Mouse (Mus musculus) forebrain, embryonic 13.5 days (tissue): Measurements from ENCODE around the gene Pfn3. TPM values are rescaled to one million over a fixed set of nuclear protein-coding genes. Genes with fewer than 3 reads are reported as not detected.

ENCODE experiments used
- ATAC-seq: fragments of 200-750 bp; cut with Nextera tagmentation; 2 replicates; pipeline ENCODE4 v1.8.0; 2017
- H3K27ac ChIP-seq: fragments of 300-500 bp; sonication (generic); 2 replicates; pipeline ENCODE4 v1.5.1; 2015; ENCODE audit warnings: inconsistent platforms, mild to moderate bottlenecking, moderate library complexity
- H3K27me3 ChIP-seq: fragments of 300-500 bp; sonication (generic); 2 replicates; pipeline ENCODE4 v1.6.1; 2015; ENCODE audit warnings: mild to moderate bottlenecking, inconsistent platforms
- H3K36me3 ChIP-seq: fragments of 300-500 bp; sonication (generic); 2 replicates; pipeline ENCODE4 v1.6.1; 2015; ENCODE audit warnings: mild to moderate bottlenecking, inconsistent platforms; ENCODE audit not compliant: poor library complexity, severe bottlenecking
- H3K4me1 ChIP-seq: fragments of 300-500 bp; sonication (generic); 2 replicates; pipeline ENCODE4 v1.6.1; 2015; ENCODE audit warnings: inconsistent platforms
- H3K4me2 ChIP-seq: fragments of 300-500 bp; sonication (generic); 2 replicates; pipeline ENCODE4 v1.6.1; 2015; ENCODE audit warnings: inconsistent platforms, mild to moderate bottlenecking, moderate library complexity
- H3K4me3 ChIP-seq: fragments of 300-500 bp; sonication (generic); 2 replicates; pipeline ENCODE4 v1.5.1; 2015; ENCODE audit warnings: mild to moderate bottlenecking, inconsistent platforms
- H3K9ac ChIP-seq: fragments of 300-500 bp; sonication (generic); 2 replicates; pipeline ENCODE4 v1.6.1; 2015; ENCODE audit warnings: mild to moderate bottlenecking, inconsistent platforms
- H3K9me3 ChIP-seq: fragments of 300-500 bp; sonication (generic); replicated peaks from 2 replicates; pipeline ENCODE4 v1.6.1; 2016; ENCODE audit warnings: inconsistent platforms
- WGBS: fragments of 180-500 bp; shearing (Covaris S2); methylation state at CpG from one replicate; pipeline ENCODE4 v1.1.7; 2015; 5-methylcytosine and 5-hydroxymethylcytosine counted together
- polyA plus RNA-seq: library from polyadenylated mRNA; unstranded; fragments of >200 nt; fragmentation: Nextera tagmentation; extraction: Ambion mirVana; gene quantifications from 2 replicates; pipeline ENCODE4 v1.2.1, GENCODE M21; 2015

The Pfn3 gene
- polyA plus RNA-seq, 1 experiment from 2014 or later: not detected

DNA sequence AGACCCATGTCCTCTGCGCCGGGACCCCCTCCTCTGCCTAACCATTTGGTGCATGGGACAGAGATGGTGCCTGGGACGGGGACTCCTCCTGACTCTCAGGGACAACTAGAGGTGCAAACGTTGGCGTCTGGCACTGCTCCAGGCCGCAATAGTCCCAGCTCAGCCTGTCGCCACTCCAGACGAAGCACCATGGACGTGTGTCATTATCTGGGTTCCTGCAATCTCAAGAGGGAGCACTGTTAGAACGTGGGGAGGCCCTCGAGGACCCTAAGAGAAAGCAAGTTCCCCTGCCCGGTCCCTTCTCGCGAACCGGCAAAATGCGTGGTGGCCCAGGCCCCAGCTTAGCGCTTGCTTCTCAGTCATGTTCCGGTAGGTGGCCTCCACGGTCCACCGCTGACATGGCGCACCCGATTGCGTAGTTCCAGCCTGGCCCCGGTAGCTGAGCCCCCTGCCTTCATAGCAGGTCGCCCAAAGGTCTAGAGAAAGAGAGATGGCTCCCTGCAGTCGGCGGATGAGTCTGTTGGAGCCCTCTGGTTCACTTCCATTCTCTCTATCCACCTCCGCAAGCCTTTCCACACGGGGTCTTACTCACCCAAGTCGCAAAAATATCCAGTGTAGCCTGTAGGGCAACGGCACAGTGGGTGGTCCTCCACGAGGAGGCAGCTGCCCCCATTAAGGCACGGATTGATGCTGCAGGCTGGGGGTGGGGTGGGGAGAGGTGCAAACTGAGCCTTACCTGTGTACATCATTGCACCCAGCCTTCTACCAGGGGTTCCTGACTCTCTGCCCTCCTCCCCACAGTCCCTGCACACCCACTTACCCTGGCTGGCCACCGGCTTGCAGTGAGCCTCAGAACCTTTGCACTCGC, 6.1 kb upstream of the Pfn3 start:
- H3K27me3 ChIP-seq: peaks cover 52% of the 10 kb centered on the region
- H3K4me1 ChIP-seq: peaks cover 20% of the 10 kb centered on the region
- peak overlapping the region; percentile 25 for H3K4me3 ChIP-seq
- no peak overlapping the region for H3K27ac ChIP-seq
- WGBS: 11% methylated on average over 35 of the region's 35 CpGs
- peak overlapping the region; percentile 49 for H3K4me2 ChIP-seq
- 0 out of 2 replicates have a peak overlapping the region, but pooled peaks have one; percentile 41 for H3K9ac ChIP-seq
- peak; percentile 75 for ATAC-seq
- no peaks in the 10 kb centered on the region for H3K9me3 ChIP-seq
- no peaks in the 10 kb centered on the region for H3K36me3 ChIP-seq

DNA sequence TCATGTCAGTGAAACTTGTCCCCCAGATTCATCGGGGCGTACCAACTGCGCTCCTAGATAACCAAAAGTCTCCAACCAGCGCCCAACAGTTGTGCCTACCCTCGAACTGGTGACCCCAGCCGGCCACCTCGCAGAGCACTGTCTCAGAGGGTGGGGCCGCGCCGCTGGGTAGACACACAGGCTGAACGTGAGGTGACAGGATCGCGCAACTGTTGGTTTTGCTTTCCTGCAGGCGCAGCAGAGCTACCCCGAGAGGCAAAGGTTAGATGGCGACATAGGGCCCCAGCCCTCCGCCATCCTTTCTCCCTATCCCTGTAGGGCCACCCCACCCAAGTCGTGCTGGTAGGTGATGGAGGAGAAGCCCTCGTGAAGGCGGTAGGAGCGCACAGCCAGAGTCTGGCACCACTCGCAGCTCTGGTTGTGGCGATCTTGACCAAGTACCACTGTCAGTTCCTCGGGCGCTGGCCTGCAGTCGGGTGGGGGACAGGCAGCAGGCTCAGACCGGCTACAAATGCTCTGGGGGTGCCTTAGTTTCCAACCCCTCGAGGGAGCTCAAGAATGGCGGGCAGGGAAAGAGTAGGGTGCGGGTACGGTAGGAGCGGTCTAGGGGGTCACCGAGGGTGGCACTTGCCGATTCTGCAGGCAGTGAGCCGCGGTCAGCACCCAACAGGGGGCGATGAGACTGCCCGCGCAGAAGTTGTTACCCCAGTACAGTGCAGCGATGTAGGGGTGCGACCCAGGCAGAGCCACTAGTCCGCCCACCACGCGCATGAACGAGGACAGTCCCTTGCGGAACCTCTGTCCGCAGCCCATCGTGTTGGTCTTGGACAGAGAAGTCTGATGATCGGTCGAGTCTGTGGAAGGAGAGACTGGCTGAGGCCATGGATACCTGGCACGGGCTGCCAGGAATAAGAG, 5.2 kb upstream of the Pfn3 start:
- peak overlapping the region; percentile 25 for H3K4me3 ChIP-seq
- no peaks in the 10 kb centered on the region for H3K9me3 ChIP-seq
- H3K4me1 ChIP-seq: peaks cover 21% of the 10 kb centered on the region
- H3K4me2 ChIP-seq: peak overlapping the region; percentile 49; the same call in 1 of the 2 replicates
- H3K27ac ChIP-seq: no peak overlapping the region
- 33% methylated on average over 51 of the region's 51 CpGs for whole genome bisulfite sequencing
- no peak for ATAC-seq
- no peak overlapping the region for H3K9ac ChIP-seq
- peaks cover 52% of the 10 kb centered on the region for H3K27me3 ChIP-seq
- no peaks in the 10 kb centered on the region for H3K36me3 ChIP-seq

DNA sequence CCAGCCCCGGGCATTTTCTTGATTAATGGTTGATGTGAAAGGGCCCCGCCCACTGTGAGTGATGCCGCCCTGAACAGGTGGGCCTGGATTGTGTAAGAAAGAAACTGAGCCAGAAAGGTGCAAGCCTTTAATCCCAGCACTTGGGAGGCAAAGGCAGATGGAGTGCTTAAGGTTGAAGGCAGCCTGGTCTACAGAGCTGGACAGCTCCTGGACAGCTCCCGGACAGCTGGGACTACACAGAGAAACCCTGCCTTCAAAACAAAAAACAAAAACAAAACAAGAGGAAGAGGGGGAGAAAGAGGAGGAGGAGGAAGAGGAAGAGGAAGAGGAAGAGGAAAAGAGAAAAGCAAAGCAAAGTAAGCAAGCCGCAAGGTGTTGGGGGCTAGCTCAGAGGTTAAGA, 4.1 kb upstream of the Pfn3 start:
- no peak for ATAC-seq
- no peak overlapping the region for H3K4me2 ChIP-seq
- H3K4me3 ChIP-seq: no peak overlapping the region
- no peak overlapping the region for H3K27ac ChIP-seq
- peaks cover 52% of the 10 kb centered on the region for H3K27me3 ChIP-seq
- peaks cover 29% of the 10 kb centered on the region for H3K4me1 ChIP-seq
- H3K36me3 ChIP-seq: no peaks in the 10 kb centered on the region
- no peak overlapping the region for H3K9ac ChIP-seq
- no peaks in the 10 kb centered on the region for H3K9me3 ChIP-seq
- 85% methylated on average over 5 of the region's 5 CpGs for WGBS

DNA sequence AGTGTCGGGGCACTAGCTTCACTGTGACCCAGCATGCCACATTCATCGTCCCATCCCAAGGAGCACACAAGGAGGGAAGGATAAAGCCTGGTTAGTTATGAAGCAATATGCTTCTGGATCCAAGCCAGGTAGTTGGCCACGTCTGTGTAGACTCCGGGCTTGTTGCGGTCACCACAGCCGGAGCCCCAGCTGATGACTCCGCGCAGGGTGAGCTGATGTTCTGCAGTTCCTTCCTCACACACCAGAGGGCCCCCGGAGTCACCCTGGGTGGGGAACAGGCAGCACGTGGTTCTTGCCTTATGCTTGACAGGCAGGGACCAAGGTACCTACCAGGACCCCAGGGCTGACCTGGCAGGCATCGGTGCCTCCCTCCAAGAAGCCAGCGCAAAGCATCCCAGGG, 3.0 kb upstream of the Pfn3 start:
- Histone ChIP-seq H3K27me3 (peaks cover 59% of the 10 kb centered on the region), H3K9ac (no peak overlapping the region)

GRCm38 (mm10) chr13:55413333-55413732, 1.7 kb downstream of the Pfn3 start:
- H3K4me2 ChIP-seq: no peak overlapping the region
- peaks cover 17% of the 10 kb centered on the region; the same call in 1 of the 2 replicates for H3K27me3 ChIP-seq
- H3K27ac ChIP-seq: no peak overlapping the region
- H3K9ac ChIP-seq: no peak overlapping the region
- 83% methylated on average over 12 of the region's 12 CpGs for WGBS
- H3K36me3 ChIP-seq: no peaks in the 10 kb centered on the region
- ATAC-seq: no peak
- H3K9me3 ChIP-seq: no peaks in the 10 kb centered on the region
- H3K4me3 ChIP-seq: no peak overlapping the region
- peaks cover 15% of the 10 kb centered on the region for H3K4me1 ChIP-seq

More for the DNA sequence above, 3.0 kb upstream of the Pfn3 start:
- ATAC-seq: peak; percentile 67
- WGBS: 13% methylated on average over 12 of the region's 12 CpGs
- peaks cover 29% of the 10 kb centered on the region for H3K4me1 ChIP-seq
- no peaks in the 10 kb centered on the region for H3K36me3 ChIP-seq
- H3K9me3 ChIP-seq: no peaks in the 10 kb centered on the region
- H3K27ac ChIP-seq: no peak overlapping the region
- peak overlapping the region; percentile 35 for H3K4me2 ChIP-seq
- H3K4me3 ChIP-seq: no peak overlapping the region

- ATAC-seq: no peak
- Histone ChIP-seq H3K27me3 (peaks cover 12% of the 10 kb centered on the region; the same call in 1 of the 2 replicates), H3K27ac (no peak overlapping the region), H3K4me2 (no peak overlapping the region), H3K9me3 (no peaks in the 10 kb centered on the region), H3K36me3 (no peaks in the 10 kb centered on the region), H3K4me3 (no peak overlapping the region), H3K4me1 (peaks cover 9% of the 10 kb centered on the region), H3K9ac (no peak overlapping the region)
- WGBS: 82% methylated on average over 13 of the region's 13 CpGs
Measured at GRCm38 (mm10) chr13:55412643-55413307, 2.3 kb downstream of the Pfn3 start.

GRCm38 (mm10) chr13:55411826-55412225, 3.2 kb downstream of the Pfn3 start:
- Histone ChIP-seq H3K9ac (no peak overlapping the region), H3K27ac (no peak overlapping the region), H3K9me3 (no peaks in the 10 kb centered on the region), H3K4me2 (no peak overlapping the region), H3K4me3 (no peak overlapping the region), H3K36me3 (no peaks in the 10 kb centered on the region), H3K27me3 (peaks cover 9% of the 10 kb centered on the region; the same call in 1 of the 2 replicates), H3K4me1 (peaks cover 9% of the 10 kb centered on the region)
- 78% methylated on average over 7 of the region's 7 CpGs for WGBS
- ATAC-seq: no peak

GRCm38 (mm10) chr13:55408546-55409120, 6.4 kb downstream of the Pfn3 start:
- Histone ChIP-seq H3K4me2 (no peak overlapping the region), H3K27ac (no peak overlapping the region), H3K4me1 (peaks cover 19% of the 10 kb centered on the region), H3K36me3 (no peaks in the 10 kb centered on the region), H3K9ac (no peak overlapping the region), H3K9me3 (no peaks in the 10 kb centered on the region), H3K27me3 (peaks cover 8% of the 10 kb centered on the region; the same call in 1 of the 2 replicates), H3K4me3 (no peak overlapping the region)
- WGBS: 89% methylated on average over 19 of the region's 19 CpGs
- ATAC-seq: no peak

DNA sequence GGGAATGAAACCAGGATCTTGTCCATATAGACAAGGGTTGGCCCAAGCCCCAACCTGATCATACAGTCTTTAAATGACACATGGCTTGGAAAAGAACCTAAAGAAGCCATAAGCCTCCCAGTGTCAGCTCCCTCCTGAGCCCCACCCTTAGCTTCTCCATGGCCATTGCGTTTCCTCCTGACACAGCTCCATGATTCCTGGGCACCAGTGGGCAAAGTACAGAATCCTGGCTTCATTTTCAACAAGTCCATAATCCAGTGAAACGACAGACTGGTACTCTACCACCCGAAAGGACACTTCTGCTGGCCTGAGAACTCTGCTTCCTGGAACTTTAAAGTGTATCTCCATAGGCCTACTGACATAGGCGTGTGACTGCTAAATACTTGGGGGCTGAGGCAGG, 7.7 kb downstream of the Pfn3 start:
- H3K27me3 ChIP-seq: no peaks in the 10 kb centered on the region; the same call in 1 of the 2 replicates
- H3K9ac ChIP-seq: no peak overlapping the region
- ATAC-seq: no peak
- 87% methylated on average over 4 of the region's 4 CpGs for WGBS
- no peak overlapping the region for H3K4me3 ChIP-seq
- no peaks in the 10 kb centered on the region for H3K36me3 ChIP-seq
- no peak overlapping the region for H3K27ac ChIP-seq
- H3K4me2 ChIP-seq: no peak overlapping the region
- peaks cover 24% of the 10 kb centered on the region for H3K4me1 ChIP-seq
- H3K9me3 ChIP-seq: no peaks in the 10 kb centered on the region

GRCm38 (mm10) chr13:55405783-55406390, 9.1 kb downstream of the Pfn3 start:
- Histone ChIP-seq H3K4me2 (0 out of 2 replicates have a peak overlapping the region, but pooled peaks have one; percentile 24), H3K4me1 (peaks cover 24% of the 10 kb centered on the region), H3K4me3 (no peak overlapping the region), H3K27ac (peak overlapping the region; percentile 74), H3K9ac (peak overlapping the region; percentile 53), H3K27me3 (no peaks in the 10 kb centered on the region), H3K36me3 (no peaks in the 10 kb centered on the region), H3K9me3 (no peaks in the 10 kb centered on the region)
- peak; percentile 57 for ATAC-seq
- WGBS: 55% methylated on average over 13 of the region's 13 CpGs
